Mouse (Mus musculus) hematopoietic stem cell, adult 5-6 weeks (primary cell): ENCODE data around the gene Soga3. TPM values are rescaled to one million over a fixed set of nuclear protein-coding genes. Genes with fewer than 3 reads are reported as not detected.

Experiments
- ATAC-seq, 2 experiments: fragments of 125-278 bp in 1 of 2; replicated peaks in 1 of 2; 2 replicates each; pipeline ENCODE4 v1.8.0; 2016 to 2017; ENCODE audit warnings: inconsistent platforms in 2 of 2, mild to moderate bottlenecking in 2 of 2, moderate number of reproducible peaks in 2 of 2, low read depth in 1 of 2, moderate TSS enrichment in 1 of 2; ENCODE audit not compliant: low FRiP score in 2 of 2, poor library complexity in 2 of 2, severe bottlenecking in 2 of 2, insufficient read depth in 1 of 2, low TSS enrichment in 1 of 2
- total RNA-seq: library from RNA; stranded (forward); fragments of 172-1452, 232-1000 nt; gene quantifications from 2 replicates; pipeline ENCODE4 v1.2.3, GENCODE M21; 2017

The Soga3 gene
- total RNA-seq: not detected in 2 replicates

- no peak for ATAC-seq
Measured at GRCm38 (mm10) chr10:29143566-29144335, at the start of gene Soga3. TSS of gene Soga3 (plus strand) at chr10:29143839.

DNA sequence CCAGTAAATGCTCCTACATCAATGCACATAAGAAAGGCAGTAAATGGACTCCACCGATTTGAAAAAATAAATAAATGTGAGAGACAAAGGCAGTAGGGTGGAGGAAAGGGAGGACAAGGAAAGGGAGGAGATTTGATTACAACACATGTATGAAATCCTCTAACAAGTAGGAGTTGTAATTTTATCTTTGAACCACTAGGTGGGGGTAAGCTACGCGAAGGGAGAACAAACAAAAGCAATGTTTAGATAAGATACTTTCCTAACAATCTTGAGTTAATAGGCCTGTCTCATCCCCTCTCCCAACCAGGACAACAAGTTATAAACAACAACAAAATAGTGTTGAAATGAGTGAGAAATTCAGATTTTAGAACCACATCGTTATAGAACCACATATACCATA is 36.7 kb upstream of the Soga3 start:
- ATAC-seq: peak in 1 of 2 experiments; percentile 37; a peak in 1 of 4 replicates

GRCm38 (mm10) chr10:29142556-29143105 is 1.0 kb upstream of the Soga3 start:
- ATAC-seq: no peak

DNA sequence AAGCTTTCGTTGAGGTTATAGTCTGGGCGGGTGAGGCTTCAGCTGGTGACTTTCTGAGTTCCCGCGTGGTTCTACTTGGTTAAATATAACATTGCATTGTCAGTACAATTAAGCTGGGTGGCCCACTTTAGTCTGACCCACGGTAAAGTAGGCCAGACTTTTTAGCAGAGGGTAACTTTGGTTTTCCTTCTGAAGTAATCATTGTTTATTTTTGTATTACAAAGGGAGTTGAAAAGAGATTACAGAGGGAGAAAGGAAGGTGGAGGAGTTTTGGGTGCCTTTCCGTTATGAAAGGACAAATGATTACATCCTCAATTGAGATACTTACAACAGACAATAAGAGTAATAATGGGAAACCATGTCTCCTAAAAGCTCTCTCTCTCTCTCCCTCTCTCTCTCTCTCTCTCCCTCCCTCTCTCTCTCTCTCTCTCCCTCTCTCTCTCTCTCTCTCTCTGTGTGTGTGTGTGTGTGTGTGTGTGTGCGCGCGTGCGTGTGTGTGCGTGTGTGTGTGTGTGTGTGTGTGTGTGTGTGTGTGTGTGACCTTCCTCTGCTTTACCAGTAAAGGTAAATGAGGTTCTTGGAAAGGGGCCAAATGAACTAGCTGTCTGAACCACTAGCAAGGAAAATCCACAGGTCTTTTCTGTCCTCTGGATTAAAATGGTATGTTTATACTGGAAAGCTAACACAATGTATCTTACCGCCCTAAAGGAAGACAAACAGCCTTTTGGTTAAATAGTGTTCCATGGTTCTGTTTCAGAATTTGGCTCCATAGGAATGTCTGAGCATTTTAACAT is 1.2 kb downstream of the Soga3 start:
- no peak for ATAC-seq

DNA sequence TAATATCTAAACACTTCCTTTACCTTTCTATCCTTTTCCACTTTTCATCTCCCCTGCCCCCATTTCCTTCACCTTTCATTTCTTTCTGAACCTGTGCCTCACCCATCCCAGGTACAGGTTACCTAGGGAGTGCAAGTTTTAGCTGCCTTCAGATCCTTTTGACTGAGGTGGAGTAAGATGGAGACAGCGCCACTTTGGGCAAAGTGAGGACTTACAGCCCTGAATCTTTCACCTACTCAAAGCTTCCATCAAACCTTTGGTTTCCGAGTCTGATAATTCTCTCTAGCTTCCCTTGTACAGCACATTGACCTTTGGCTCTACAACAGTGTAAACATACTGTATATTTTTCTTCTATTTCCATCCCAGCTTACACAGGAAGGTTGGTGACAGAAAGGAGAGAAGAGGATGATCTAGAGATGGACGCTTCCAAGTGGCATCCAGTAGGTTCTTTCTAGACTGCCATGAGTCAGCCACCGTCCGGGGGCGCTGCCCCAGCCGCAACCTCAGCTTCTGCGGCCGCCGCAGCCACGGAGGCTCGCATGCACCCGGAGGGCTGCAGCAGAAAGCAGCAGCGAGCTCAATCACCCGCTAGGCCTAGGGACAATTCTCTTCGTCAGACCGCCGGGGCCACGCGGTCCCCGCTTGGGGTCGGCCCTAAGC is 2.7 kb downstream of the Soga3 start:
- no peak for ATAC-seq

GRCm38 (mm10) chr10:29146858-29147640 is 3.4 kb downstream of the Soga3 start:
- peak; percentile 90 to 96 for ATAC-seq

DNA sequence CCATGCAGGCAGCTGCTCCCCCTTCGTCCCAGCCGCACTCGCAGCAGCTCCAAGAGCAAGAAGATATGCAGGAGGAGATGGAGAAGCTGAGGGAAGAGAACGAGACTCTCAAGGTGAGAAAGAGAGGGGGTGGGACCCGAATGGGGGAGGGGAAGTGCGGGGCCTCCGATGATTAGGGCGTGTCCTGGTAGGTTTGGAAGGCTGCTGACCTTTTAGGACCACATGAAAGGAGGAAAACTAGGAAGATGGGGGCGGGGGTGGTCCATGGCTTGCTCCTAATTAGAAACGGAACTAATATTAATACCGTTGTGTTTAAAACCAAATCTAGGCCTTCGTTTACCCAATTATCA is 4.0 kb downstream of the Soga3 start:
- no peak for ATAC-seq

- no peak for ATAC-seq
Measured at GRCm38 (mm10) chr10:29148076-29148475, 4.4 kb downstream of the Soga3 start.

- no peak for ATAC-seq
Measured at GRCm38 (mm10) chr10:29155304-29155703, 11.7 kb downstream of the Soga3 start.

GRCm38 (mm10) chr10:29161664-29162063 is 18.0 kb downstream of the Soga3 start:
- ATAC-seq: no peak

GRCm38 (mm10) chr10:29173778-29174177 is 30.1 kb downstream of the Soga3 start:
- no peak for ATAC-seq

DNA sequence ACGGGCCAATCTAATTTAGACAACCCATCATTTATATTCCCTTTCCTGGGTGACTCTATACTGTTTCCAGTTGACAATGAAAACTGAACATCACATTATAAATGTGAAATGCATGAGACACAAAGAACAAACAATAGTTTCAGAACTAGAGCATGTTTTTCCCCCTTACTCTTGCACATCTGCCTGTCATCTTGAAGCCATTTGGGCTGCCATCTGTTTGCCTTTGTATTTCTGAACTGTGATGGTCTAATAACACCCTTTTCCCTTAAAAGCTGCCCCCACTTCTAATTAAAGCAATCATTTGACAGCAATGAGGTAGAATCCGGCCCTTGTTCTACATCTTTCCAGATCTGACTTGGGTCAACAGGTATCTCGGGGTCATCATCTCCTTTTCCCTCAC is 32.0 kb downstream of the Soga3 start:
- ATAC-seq: no peak

- no peak for ATAC-seq
Measured at GRCm38 (mm10) chr10:29176881-29177280, 33.2 kb downstream of the Soga3 start.

GRCm38 (mm10) chr10:29178003-29178402 is 34.4 kb downstream of the Soga3 start:
- ATAC-seq: no peak

- no peak for ATAC-seq
Measured at GRCm38 (mm10) chr10:29180210-29180609, 36.6 kb downstream of the Soga3 start.

DNA sequence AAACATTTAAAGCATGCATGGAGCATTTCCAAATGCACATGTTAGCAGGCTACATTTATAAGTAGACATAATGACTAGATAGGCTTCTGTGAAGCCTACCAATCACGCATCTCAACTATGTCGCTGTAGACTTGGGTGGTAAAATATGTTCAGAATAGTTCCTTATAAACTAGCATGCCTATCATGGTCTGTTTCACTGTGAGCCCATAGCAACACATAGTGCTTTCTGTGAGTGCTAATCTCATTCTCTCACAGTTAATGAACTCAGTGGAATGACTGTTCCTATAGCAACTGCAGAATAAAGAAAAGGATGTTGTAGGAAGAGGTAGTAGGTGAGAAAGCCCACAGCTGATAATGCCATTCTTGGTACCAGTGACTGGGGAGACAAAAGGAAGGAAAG is 37.4 kb downstream of the Soga3 start:
- no peak for ATAC-seq

- ATAC-seq: no peak
Measured at GRCm38 (mm10) chr10:29193769-29194168, 50.1 kb downstream of the Soga3 start.
